In the genomic region with DNA sequence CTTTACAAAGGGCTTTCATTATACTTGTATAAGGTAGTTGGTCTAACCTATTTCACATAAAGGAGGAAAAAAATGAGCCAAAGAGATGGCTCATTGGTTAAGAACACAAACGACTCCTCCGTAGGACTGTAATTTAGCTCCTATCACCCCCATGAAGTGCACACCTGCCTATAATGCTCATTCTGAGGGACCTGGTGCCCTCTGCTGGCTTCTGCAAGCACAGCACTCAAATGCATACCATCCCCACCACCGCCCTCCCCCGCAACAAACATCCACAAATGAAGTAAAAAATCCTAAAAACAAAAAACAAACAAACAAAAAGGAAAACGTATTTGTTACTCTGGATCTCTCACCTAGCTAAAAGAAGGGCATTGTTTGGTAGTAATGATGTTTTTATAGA, we compare ENCODE assay signal across 8 mouse cellular contexts.
DNase-seq lines count a peak whose midpoint lies in the region; ATAC-seq and TF ChIP-seq lines count a peak whose summit lies in the region.

No protein-coding gene starts in this region.

- H3K4me1 ChIP-seq in kidney, embryonic 15.5 days, result peaks cover 10% of the 10 kb centered on the region; the same call in 1 of the 2 replicates

- no peak overlapping the region for H3K27ac ChIP-seq in gastrocnemius, adult 2 months
- H3K27ac ChIP-seq in kidney, embryonic 15.5 days, result peak overlapping the region; percentile 62

- H3K4me2 ChIP-seq in kidney, embryonic 15.5 days, result no peak overlapping the region

- TF ChIP-seq CTCF in gastrocnemius, adult 2 months (IDR thresholded peaks at IDR 0.05), result peak; percentile 71

- no peaks in the 10 kb centered on the region for H3K36me3 ChIP-seq in kidney, embryonic 15.5 days

- intact Hi-C loops in gastrocnemius, adult 2 months (cut with DNase I), result loop anchor here (5.0 kb wide), 2 partner anchors 121 to 201 kb away; a partner anchor contains a TSS

- no peak for ATAC-seq in kidney, embryonic 15.5 days (replicated peaks; ENCODE audit: low FRiP score)

- H3K9ac ChIP-seq in kidney, embryonic 15.5 days, result no peak overlapping the region

- no peaks in the 10 kb centered on the region for H3K27me3 ChIP-seq in kidney, embryonic 15.5 days

- no peak for DNase-seq in gastrocnemius, adult 2 months
- no peak for DNase-seq in gastrocnemius, postnatal 4 days (ENCODE audit: low spot score in 2 of 2)
- peak; percentile 10 for DNase-seq in urinary bladder, postnatal 14 days (ENCODE audit: low spot score)
- no peak for DNase-seq in urinary bladder, postnatal 36 days (ENCODE audit: low spot score in 2 of 2)
- no peak for DNase-seq in urinary bladder, adult 2 months (ENCODE audit: low spot score)
- DNase-seq in urinary bladder, postnatal 25 days (ENCODE audit: low spot score), result no peak
- no peak for DNase-seq in frontal cortex, adult 2 months (ENCODE audit: extremely low spot score in 1 of 2, low spot score in 1 of 2)

- 72% methylated on average over 5 of the region's 5 CpGs for WGBS in kidney, embryonic 15.5 days

- no peaks in the 10 kb centered on the region for H3K9me3 ChIP-seq in kidney, embryonic 15.5 days (replicated peaks)

- no peak overlapping the region for H3K4me3 ChIP-seq in gastrocnemius, adult 2 months
- H3K4me3 ChIP-seq in kidney, embryonic 15.5 days (replicated peaks), result no peak overlapping the region
